Mouse (Mus musculus): Measurements from ENCODE around the gene Sf3a3. TPM values are rescaled to one million over a fixed set of nuclear protein-coding genes. Genes with fewer than 3 reads are reported as not detected.

The Sf3a3 gene
- polyA plus RNA-seq, 1 experiment from 2014 or later: 169 TPM

GRCm38 (mm10) chr4:124773449-124773848 is 58.9 kb downstream of the Sf3a3 start:
- no peak overlapping the region for H3K4me2 ChIP-seq
- no peak overlapping the region for H3K9ac ChIP-seq
- no peak for ATAC-seq
- H3K4me1 ChIP-seq: no peaks in the 10 kb centered on the region
- H3K27me3 ChIP-seq: no peaks in the 10 kb centered on the region
- WGBS: 95% methylated on average over 2 of the region's 2 CpGs
- no peaks in the 10 kb centered on the region for H3K9me3 ChIP-seq (replicated peaks)
- no peak overlapping the region for H3K27ac ChIP-seq
- 0 out of 2 replicates have a peak, but pooled peaks cover under 1% of the 10 kb centered on the region for H3K36me3 ChIP-seq (ENCODE audit: poor library complexity, severe bottlenecking)
- no peak overlapping the region for H3K4me3 ChIP-seq

- Histone ChIP-seq H3K36me3 (ENCODE audit: poor library complexity, severe bottlenecking) (peaks cover 5% of the 10 kb centered on the region; the same call in 1 of the 2 replicates), H3K4me3 (no peak overlapping the region), H3K4me1 (no peaks in the 10 kb centered on the region), H3K27me3 (no peaks in the 10 kb centered on the region), H3K4me2 (no peak overlapping the region), H3K9me3 (replicated peaks) (no peaks in the 10 kb centered on the region), H3K9ac (no peak overlapping the region), H3K27ac (no peak overlapping the region)
- ATAC-seq: no peak
- 94% methylated on average over 6 of the region's 6 CpGs for WGBS
These were observed 59.4 kb downstream of the Sf3a3 start for GRCm38 (mm10) chr4:124773995-124774394.

- ATAC-seq: no peak
- 82% methylated on average over 2 of the region's 2 CpGs for WGBS
- Histone ChIP-seq H3K36me3 (ENCODE audit: poor library complexity, severe bottlenecking) (peaks cover 8% of the 10 kb centered on the region; the same call in 1 of the 2 replicates), H3K9me3 (replicated peaks) (no peaks in the 10 kb centered on the region), H3K9ac (no peak overlapping the region), H3K4me3 (no peak overlapping the region), H3K27ac (no peak overlapping the region), H3K4me1 (no peaks in the 10 kb centered on the region), H3K4me2 (no peak overlapping the region), H3K27me3 (no peaks in the 10 kb centered on the region)
These were observed 59.9 kb downstream of the Sf3a3 start for GRCm38 (mm10) chr4:124774429-124774828.

GRCm38 (mm10) chr4:124781361-124781760 is 66.8 kb downstream of the Sf3a3 start:
- peaks cover 71% of the 10 kb centered on the region for H3K36me3 ChIP-seq (ENCODE audit: poor library complexity, severe bottlenecking)
- whole genome bisulfite sequencing: 61% methylated on average over 7 of the region's 7 CpGs
- no peaks in the 10 kb centered on the region for H3K4me1 ChIP-seq
- no peaks in the 10 kb centered on the region for H3K9me3 ChIP-seq (replicated peaks)
- H3K27me3 ChIP-seq: no peaks in the 10 kb centered on the region
- H3K27ac ChIP-seq: no peak overlapping the region
- no peak overlapping the region for H3K4me3 ChIP-seq
- H3K4me2 ChIP-seq: no peak overlapping the region
- H3K9ac ChIP-seq: no peak overlapping the region
- no peak for ATAC-seq

MicroRNA genes within 50 kb of the gene (microRNA counts, 519-probe panel; counts per million panel counts)
- microRNA mmu-miR-697: 177 counts per million, percentile 53 among the panel's probes with 10 or more counts
- 177 counts per million, percentile 53 among the panel's probes with 10 or more counts for microRNA mmu-miR-698

Small RNA genes within 50 kb of the gene (microRNA-seq; reads per million reads assigned to microRNA genes)
- gene Gm24721 (not detected), gene Mir697 (not detected), gene Mir698 (not detected)

Other genes starting within 250 kb of the Sf3a3 start
- gene 3100002H09Rik, start 104.0 kb upstream of the Sf3a3 start, polyA plus RNA-seq (2015; fragmentation: Nextera tagmentation; extraction: Ambion mirVana): 0.84 and 1.0 TPM in 2 replicates
- gene Pou3f1, start 58.0 kb upstream of the Sf3a3 start, polyA plus RNA-seq (2015; fragmentation: Nextera tagmentation; extraction: Ambion mirVana): 12.0 and 13.2 TPM in 2 replicates
- 49.9 and 59.1 TPM in 2 replicates for gene Utp11, start 21.2 kb upstream of the Sf3a3 start, polyA plus RNA-seq (2015; fragmentation: Nextera tagmentation; extraction: Ambion mirVana)
- gene Fhl3, start 14.1 kb upstream of the Sf3a3 start, polyA plus RNA-seq (2015; fragmentation: Nextera tagmentation; extraction: Ambion mirVana): 2.6 and 3.2 TPM in 2 replicates
- gene Inpp5b, start 27.1 kb downstream of the Sf3a3 start, polyA plus RNA-seq (2015; fragmentation: Nextera tagmentation; extraction: Ambion mirVana): 25.8 and 25.9 TPM in 2 replicates
- 15.8 and 16.4 TPM in 2 replicates for gene Mtf1, start 87.3 kb downstream of the Sf3a3 start, polyA plus RNA-seq (2015; fragmentation: Nextera tagmentation; extraction: Ambion mirVana)
- gene Yrdc, start 135.9 kb downstream of the Sf3a3 start, polyA plus RNA-seq (2015; fragmentation: Nextera tagmentation; extraction: Ambion mirVana): 45.8 and 51.4 TPM in 2 replicates
- gene 1110065P20Rik, start 136.4 kb downstream of the Sf3a3 start, polyA plus RNA-seq (2015; fragmentation: Nextera tagmentation; extraction: Ambion mirVana): 59.2 and 63.6 TPM in 2 replicates
- gene Maneal, start 147.4 kb downstream of the Sf3a3 start, polyA plus RNA-seq (2015; fragmentation: Nextera tagmentation; extraction: Ambion mirVana): 5.1 and 5.7 TPM in 2 replicates
- 0.94 and 1.2 TPM in 2 replicates for gene Epha10, start 166.1 kb downstream of the Sf3a3 start, polyA plus RNA-seq (2015; fragmentation: Nextera tagmentation; extraction: Ambion mirVana)
- gene 9930104L06Rik, start 222.3 kb downstream of the Sf3a3 start, polyA plus RNA-seq (2015; fragmentation: Nextera tagmentation; extraction: Ambion mirVana): 13.9 and 16.3 TPM in 2 replicates
- gene Cdca8, start 224.5 kb downstream of the Sf3a3 start, polyA plus RNA-seq (2015; fragmentation: Nextera tagmentation; extraction: Ambion mirVana): 172 and 179 TPM in 2 replicates